Mouse (Mus musculus): ENCODE measurements around the gene Tdrd1.

DNA sequence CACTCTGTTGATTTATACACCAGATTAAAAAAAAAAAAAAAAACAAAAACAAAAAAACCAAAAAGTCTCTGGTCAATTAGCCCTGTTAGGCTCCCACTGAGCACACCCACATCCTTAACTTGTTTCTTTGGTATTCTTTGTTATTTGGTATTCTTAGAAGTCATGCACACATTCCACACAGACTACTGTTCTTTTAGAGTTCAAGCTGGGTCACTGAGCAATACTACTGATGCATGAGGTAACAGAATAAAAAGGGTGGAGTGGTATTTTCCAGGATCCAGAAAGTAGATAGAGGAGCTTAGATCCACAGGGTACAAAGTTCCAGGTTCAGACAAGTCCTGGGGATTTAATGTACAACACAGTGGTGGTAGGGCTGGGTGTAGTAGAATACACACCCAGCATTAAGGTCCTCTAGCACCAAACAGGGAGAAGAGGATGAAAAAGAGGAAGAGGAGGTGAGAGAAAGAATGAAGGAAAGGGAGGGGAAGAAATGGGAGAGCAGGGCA is 15.3 kb upstream of the Tdrd1 start:
- TF ChIP-seq POLR2A (IDR thresholded peaks at IDR 0.05; ENCODE audit: extremely low read depth, insufficient read depth, low read length) (no peak), CTCF (IDR thresholded peaks at IDR 0.05; ENCODE audit: low read depth, low read length) (no peak)

All from liver, adult 2 months (tissue).